Mouse (Mus musculus): Measurements from ENCODE around the gene Stmn3.
"Not testable (repeated sequence)": the region's sequence is repeated elsewhere in the genome, so short reads cannot be mapped to it uniquely, and the experiment has no call there.

Gene Stmn3

DNA sequence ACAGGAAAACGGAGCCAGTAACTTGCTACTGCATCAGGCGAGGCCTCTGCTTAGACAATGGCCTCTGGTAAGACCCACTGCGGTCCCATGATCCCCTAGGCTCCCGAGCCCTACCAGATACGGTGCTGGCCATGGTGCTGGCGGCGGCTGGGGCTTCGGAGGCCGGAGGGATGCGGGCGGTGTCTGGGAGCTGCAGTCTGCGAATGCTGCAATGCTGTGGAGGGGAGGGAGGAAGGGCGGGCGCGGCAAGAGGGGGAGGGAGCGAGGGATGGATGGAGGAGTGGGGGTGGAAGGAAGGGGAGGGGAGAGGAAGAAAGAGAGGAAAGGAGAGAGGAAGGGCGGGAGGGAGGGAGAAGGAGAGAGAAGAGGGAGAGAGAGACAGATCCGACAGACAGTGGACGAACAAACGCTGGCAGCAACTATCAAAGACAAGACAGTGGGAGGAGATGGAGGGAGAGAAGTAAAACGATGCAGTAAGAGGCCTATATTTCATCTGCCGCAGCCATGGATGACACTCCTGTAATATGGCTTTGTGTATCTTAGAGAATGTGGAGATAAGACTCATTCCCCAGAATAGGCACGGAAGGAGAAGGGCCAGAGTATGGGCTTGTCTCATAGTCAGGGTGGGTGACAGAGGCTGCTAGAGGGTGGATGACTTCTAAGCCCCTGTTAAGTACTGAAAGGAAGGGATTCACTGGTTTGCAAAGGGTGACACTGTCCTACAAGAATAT is at the start of gene Stmn3:
Gene Stmn3, minus strand, starts transcription at position 421 of the 731 bp plus-strand sequence.
- in situ Hi-C loops (cut with MboI; ENCODE audit: low sequenced_read_pairs): no loop called here

GRCm38 (mm10) chr2:181363946-181364345 is 49.6 kb upstream of the Stmn3 start:
- in situ Hi-C loops (cut with MboI; ENCODE audit: low sequenced_read_pairs): no loop called here

DNA sequence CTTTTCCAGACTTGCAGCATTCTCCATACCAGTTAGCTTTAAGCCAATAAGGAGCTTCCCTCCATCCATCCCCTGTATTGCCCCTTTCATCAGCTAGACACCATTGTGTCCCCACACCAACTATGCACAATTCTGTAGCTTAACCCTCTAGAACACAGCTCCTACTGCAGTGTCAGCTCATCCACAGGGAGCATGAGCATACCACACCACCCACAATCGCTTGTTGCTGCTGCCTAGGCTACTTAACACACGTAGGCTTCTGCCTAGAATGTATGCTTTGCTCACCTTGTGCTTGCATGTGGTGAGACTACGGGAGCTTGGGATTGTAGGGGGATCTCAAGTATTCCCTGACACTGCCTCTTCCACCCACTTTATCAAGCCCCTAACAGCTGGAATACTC is 42.5 kb upstream of the Stmn3 start:
- in situ Hi-C loops (cut with MboI; ENCODE audit: low sequenced_read_pairs): no loop called here

- in situ Hi-C loops (cut with MboI; ENCODE audit: low sequenced_read_pairs): no loop called here
Measured at GRCm38 (mm10) chr2:181342766-181343165, 28.5 kb upstream of the Stmn3 start.

GRCm38 (mm10) chr2:181340426-181340825 is 26.1 kb upstream of the Stmn3 start:
- in situ Hi-C loops (cut with MboI; ENCODE audit: low sequenced_read_pairs): no loop called here

DNA sequence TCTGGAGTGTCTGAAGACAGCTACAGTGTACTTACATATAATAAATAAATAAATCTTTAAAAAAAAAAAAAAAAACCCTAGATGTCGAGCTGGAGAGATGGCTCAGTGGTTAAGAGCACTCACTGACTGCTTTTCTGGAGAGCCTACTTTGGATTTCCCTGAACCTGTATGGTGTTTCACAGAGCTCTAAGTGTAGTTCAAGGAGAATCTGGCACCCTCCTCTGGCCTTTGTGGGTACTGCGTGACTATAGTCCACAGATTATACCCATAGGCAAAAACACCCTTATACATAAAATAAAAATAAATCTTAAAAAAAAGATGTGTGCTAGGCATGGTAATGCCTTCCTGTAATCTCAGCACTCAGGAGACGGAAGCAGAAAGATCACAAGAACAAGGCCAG is 19.7 kb upstream of the Stmn3 start:
- in situ Hi-C loops (cut with MboI; ENCODE audit: low sequenced_read_pairs): loop anchor here (10.0 kb wide), 1 partner anchor 149 kb away; the partner anchor contains the start of gene Ppdpf

DNA sequence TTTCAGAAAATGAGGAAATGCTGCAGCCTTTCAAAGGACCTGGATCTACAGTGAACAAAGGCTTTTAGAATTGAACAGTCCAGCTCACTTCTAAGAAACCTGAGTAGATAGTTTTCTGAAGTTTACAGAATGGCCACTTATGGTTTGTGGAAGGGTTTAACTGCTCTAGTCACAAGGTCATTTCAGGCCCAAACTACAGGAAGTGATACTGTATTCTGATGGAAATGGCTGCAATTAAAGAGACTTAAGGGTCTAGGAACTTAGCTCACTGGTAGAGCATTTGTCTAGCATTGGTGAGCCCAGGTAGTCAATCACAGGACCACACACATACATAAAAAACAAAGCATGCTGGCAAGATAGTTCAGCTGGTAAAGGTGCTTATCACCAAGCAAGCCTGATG is 18.2 kb upstream of the Stmn3 start:
- in situ Hi-C loops (cut with MboI; ENCODE audit: low sequenced_read_pairs): loop anchor here (10.0 kb wide), 1 partner anchor 148 kb away; the partner anchor contains the start of gene Ppdpf

DNA sequence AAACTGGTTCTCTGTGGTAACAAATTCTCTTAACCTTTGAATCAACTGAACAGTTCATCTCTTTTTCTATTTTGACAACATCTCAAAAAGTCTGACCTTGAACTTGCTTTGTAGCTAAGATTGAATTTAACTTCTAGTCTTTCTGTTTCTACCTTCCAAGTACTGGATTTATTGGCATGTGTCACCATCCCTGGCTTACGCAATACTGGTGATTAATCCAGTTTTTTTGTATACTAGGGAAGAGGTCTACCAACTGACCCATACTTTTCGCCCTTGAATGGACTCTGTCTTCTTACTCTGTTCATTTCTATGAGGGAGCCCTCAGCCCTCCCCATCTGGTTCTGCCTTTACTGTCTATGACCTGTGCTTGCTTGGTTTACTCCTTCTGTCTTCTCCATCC is 11.8 kb upstream of the Stmn3 start:
- in situ Hi-C loops (cut with MboI; ENCODE audit: low sequenced_read_pairs): no loop called here

DNA sequence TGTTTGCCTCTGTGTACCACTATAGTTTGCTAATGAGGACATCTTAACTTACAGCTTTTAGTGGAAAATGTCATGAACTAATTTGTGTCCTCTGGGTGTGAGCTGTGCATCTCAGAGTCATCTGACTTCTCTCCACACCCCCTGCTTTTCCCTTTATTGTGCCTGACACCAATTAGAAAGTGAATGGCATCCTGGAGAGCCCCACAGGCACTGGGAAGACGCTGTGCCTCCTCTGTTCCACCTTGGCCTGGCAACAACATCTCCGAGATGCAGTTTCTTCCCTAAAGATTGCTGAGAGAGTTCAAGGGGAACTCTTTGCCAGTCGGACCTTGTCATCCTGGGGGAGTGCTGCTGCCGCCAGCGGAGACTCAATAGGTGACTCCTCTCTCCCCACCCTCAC is 7.8 kb upstream of the Stmn3 start:
- in situ Hi-C loops (cut with MboI; ENCODE audit: low sequenced_read_pairs): no loop called here

DNA sequence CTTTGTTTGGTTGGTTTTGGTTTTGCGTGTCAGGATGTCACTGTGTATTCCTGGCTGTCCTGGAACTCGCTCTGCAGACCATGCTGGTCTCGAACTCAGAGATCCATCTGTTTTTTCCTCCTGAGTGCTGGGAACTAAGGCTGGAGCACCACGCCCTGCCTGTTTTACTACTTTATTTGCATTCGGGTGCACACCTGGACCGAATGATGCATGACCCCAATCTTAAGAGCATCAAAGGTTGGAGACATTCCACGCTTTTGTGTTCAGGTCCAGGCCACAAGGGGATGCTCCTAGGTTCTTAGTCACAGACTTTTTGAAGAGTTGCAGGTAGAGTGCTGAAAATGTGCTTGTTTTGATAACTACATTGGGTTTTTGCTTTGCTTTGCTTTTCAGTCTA is 5.8 kb upstream of the Stmn3 start:
- in situ Hi-C loops (cut with MboI; ENCODE audit: low sequenced_read_pairs): no loop called here

DNA sequence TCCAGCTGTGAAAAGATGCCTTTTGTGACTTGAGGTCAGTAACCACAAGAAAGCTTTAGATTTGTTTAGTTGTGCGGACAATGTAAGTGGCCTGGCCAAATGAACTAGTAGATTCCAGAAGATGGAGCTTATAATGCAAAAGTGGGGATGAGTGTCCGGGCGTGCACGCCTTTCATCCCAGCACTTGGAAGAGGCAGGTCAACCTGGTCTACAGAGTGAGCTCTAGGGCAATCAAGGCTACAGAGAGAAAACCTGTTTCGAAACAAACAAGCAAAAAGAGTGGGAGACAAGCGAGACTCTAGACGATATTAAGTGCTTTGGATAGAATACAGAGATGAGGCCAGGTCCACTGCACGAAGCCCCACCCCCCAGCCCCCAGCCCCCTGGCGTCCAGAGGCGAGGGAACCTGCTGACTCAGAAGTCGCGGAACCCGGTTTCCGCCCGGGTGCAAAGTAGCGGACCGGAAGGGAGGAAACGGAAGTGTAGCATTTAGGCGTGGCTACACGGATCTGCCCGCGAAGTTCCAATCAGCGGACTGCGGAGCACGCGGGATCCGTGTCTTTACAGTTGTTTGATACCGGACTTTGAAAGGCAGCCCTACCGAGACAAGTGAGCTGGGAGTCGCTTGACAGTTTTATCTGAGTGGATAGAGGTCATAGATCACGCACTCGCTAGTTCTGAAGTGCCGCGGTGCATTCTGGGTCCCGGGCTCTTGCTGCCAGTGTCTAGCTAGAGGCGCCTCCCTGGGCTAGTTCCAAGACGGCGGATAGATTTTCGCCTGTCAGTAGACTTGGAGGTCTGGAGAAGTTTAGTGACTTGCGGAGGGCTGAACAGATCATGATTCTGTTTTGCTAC is 5.2 kb upstream of the Stmn3 start, which contains the start of gene Rtel1:
Gene Rtel1, plus strand, starts transcription at position 492 of the 855 bp plus-strand sequence.
- in situ Hi-C loops (cut with MboI; ENCODE audit: low sequenced_read_pairs): no loop called here

DNA sequence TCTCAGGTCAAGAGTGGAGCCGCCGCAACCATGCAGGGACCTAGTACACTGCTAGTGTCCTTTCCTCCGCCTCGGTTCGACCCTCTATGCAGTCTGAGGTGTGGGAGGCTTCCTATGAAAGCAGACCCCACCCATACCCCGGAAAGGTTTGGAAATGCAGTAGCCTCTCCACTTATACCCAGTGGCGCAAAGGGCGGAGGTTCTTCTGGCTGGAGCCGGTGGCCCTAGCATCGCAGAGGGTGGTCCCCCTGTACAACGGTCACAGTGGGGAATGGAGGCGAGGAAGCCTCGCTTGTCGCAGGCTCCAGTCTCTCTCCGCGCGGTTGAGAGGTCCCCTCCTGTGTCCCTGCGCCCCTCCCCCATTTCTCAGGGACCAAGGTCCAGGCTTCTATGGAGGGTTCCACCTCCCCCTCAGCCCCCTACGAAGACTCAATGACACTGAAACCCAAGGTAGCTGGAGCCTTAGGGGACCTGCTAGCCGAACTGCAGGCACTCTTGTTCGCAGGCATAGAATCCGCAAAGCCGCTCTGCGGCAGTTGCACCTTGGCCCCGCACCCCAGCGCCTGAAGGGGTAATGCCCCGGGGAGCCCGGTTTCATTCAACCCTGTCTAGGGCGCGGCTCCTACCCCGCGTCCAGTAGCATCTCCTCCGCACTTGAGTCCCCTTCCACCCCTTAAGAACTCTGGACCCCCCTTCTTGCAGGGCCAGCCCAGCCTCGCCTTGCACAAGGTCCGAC is 788 bp downstream of the Stmn3 start:
- in situ Hi-C loops (cut with MboI; ENCODE audit: low sequenced_read_pairs): no loop called here

DNA sequence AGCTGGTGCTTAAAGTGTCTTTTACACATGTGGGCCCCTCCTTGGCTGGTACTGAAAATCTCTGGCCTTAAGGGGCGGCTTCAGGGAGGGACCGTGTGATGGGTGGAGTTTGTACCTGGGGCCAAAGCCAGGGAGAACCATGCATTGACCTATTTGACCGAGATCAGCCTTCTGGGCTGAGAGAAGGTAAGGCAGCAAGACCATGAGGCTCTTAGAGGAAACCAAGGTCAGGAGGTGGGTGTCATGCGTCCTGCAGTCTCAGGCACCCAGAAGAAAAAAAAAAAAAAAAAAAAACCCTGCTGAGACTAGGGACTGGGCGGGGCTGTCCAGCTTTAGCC is 1.3 kb downstream of the Stmn3 start:
- in situ Hi-C loops (cut with MboI; ENCODE audit: low sequenced_read_pairs): no loop called here

DNA sequence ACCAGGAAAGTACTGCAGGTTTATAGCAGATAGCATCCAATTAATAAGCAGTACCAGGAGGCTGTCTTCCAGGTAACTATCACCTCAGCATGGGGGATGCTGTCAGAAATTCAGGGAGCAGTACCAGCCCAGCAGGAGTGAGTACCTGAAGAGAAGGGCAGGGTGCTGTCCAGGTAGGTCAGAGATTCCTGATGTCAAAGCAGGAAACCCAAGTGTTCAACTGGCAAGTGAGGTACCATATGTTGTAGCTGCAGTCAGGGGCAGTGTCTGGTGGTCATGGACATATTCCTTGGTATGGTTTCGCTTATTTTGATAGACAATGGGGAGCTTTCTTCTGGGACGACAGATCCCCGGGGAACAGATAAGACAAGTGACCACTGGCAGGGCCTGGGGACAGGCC is 1.9 kb downstream of the Stmn3 start:
- in situ Hi-C loops (cut with MboI; ENCODE audit: low sequenced_read_pairs): no loop called here

GRCm38 (mm10) chr2:181307144-181307804 is 7.0 kb downstream of the Stmn3 start:
- in situ Hi-C loops (cut with MboI; ENCODE audit: low sequenced_read_pairs): no loop called here

GRCm38 (mm10) chr2:181304944-181305343 is 9.4 kb downstream of the Stmn3 start:
- in situ Hi-C loops (cut with MboI; ENCODE audit: low sequenced_read_pairs): no loop called here

GRCm38 (mm10) chr2:181302041-181302440 is 12.3 kb downstream of the Stmn3 start:
- in situ Hi-C loops (cut with MboI; ENCODE audit: low sequenced_read_pairs): no loop called here

DNA sequence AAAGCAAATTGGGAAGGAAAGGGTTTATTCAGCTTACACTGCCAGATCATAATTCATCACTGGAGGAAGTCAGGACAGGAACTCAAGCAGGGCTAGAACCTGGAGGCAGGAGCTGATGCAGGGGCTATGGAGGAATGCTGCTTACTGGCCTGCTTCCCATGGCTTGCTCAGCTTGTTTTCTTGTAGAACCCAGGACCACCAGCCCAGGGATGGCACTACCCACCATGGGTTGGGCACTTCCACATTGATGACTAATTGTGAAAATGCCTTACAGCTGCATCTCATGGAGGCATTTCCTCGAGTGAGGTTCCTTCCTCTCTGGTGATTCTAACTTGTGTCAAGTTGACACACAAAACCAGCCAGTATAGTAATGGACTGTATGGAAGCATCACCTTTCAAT is 23.4 kb downstream of the Stmn3 start:
- in situ Hi-C loops (cut with MboI; ENCODE audit: low sequenced_read_pairs): no loop called here

DNA sequence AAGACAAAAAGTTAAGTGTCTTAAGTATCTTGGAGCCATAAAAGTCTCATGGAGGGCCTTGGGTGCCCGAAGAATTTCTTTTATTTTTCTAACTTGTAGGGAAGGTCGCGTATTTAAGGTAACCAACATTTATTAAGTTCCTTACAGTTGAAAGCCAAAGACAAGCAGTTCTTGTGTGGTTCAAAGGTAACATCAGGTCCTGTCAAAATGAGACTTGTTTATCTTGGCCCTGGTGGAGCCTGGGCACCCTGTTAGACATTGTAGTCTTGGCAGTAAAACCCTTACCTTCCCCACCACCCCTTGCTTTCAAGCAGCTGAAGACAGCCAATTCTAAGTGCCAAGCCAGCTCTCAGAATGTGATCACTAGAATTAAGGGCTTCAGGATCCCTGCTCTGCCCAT is 25.6 kb downstream of the Stmn3 start:
- in situ Hi-C loops (cut with MboI; ENCODE audit: low sequenced_read_pairs): no loop called here

DNA sequence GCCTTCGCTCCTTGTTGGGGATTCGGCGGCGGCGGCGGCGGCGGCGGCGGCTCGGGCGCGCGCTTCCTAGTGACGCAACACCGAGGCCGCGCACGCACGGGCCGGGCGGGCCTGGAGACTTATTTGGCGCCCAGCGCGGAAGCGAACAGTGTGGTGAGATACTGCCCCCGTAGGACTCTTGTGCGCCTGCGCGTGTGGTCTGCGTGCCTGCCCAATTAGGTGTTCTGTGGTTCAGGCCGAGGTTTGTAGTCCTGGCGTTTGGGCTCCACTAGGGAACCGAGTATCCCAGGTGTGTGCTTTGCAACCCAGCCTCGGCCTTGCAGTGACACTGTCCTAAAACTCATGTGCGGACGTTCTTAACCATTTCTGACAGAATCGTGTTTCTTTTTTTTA is 26.3 kb downstream of the Stmn3 start, which contains the start of gene Gmeb2:
Gene Gmeb2, minus strand, starts transcription at position 78 of the 393 bp plus-strand sequence.
- in situ Hi-C loops (cut with MboI; ENCODE audit: low sequenced_read_pairs): not testable (repeated sequence)
